Mouse (Mus musculus): Measurements from ENCODE around the gene Cpox. TPM values are rescaled to one million over a fixed set of nuclear protein-coding genes. Genes with fewer than 3 reads are reported as not detected.

The Cpox gene
- polyA plus RNA-seq, 2 experiments: 20.3 to 24.4 TPM

DNA sequence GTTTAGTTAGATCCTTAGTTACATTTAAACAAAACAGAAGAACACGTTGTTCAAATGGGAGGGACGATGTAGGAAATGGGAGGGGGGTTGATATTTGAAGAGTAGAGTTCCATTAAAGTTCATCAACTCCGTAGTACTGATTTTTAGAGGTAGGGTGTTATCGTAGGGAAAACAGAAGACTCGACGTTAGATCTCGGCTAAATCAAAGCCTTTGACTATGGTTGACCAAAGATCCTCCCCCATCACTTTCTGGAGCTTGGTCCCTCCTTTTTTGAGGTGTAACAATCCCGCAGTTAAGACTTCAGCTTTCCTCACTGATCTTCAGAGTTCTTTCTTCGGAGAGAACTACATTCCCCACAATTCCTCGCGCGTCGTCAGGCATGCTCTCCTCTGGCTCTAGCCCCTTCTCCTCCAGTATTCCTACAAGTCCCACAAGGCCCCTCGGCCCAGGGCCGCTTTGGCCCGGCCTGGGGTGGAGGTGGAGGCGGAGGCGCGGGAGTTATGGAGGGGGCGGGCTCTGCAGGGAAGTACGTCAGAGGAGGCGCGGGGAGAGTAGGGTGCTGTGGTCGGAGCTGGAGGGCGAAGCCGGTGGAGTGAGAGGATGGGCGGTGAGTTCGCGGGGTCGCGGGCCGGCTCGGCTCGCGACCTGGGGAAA lies 57.5 kb downstream of the Cpox start, which contains the start of gene Cldnd1:
Cldnd1 (plus strand) TSS at position 434 of the 655 bp plus-strand sequence.
- Histone ChIP-seq H3K9ac (ENCODE audit: low read depth, low read length, severe bottlenecking) (peak within 1 kb of the TSS; percentile 72), H3K27ac (replicated peaks; ENCODE audit: low read depth, low read length) (peak within 1 kb of the TSS; percentile 81), H3K27me3 (ENCODE audit: control insufficient read depth, insufficient read depth, low read length) (no peaks in the 10 kb centered on the region), H3K9me3 (ENCODE audit: control insufficient read depth, low read length) (no peaks in the 10 kb centered on the region), H3K4me1 (ENCODE audit: control insufficient read depth, insufficient read depth, low read length) (no peaks in the 10 kb centered on the region), H3K4me2 (replicated peaks; ENCODE audit: low read depth, low read length, severe bottlenecking) (peak within 1 kb of the TSS; percentile 54), H3K36me3 (ENCODE audit: control insufficient read depth, insufficient read depth, low read length) (peaks cover 28% of the 10 kb centered on the region), H3K4me3 (replicated peaks; ENCODE audit: low read length) (peak within 1 kb of the TSS; percentile 70)
- TF ChIP-seq POLR2A (IDR thresholded peaks at IDR 0.05; ENCODE audit: borderline replicate concordance, extremely low read depth, insufficient read depth, insufficient read length): no peak
- ATAC-seq (ENCODE audit: low FRiP score, low read depth) (peak; percentile 100), DNase-seq (ENCODE audit: low spot score) (peak; percentile 98)
- WGBS: 3% methylated on average over 25 of the region's 35 CpGs

DNA sequence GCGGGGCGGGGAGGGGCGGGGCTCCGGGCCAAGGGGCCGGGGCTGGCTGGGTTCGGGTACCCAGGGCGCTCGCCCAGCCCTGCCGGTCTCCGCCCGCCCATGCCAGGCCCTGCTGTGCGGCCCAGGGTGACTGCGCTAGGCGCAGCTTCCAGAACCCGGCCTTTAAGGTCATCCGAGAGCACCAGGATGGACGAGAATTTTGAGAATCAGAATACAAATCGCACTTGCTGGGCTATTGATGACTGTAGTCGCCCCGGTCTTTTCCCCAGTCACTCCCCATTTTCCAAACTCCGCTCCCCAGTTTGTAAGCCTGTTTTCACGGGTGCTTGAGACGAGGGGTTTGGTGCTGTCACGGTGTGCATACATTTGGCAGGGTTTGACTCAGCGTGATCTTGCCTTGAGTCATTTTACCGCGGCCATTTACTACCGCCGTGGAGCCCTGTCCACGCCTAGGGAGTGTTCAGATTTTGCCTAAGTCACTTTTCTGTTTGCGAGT lies 58.1 kb downstream of the Cpox start:
- H3K4me1 ChIP-seq (ENCODE audit: control insufficient read depth, insufficient read depth, low read length): no peaks in the 10 kb centered on the region
- H3K36me3 ChIP-seq (ENCODE audit: control insufficient read depth, insufficient read depth, low read length): peaks cover 34% of the 10 kb centered on the region
- H3K9me3 ChIP-seq (ENCODE audit: control insufficient read depth, low read length): no peaks in the 10 kb centered on the region
- under 1% methylated on average over 19 of the region's 31 CpGs for WGBS
- H3K27me3 ChIP-seq (ENCODE audit: control insufficient read depth, insufficient read depth, low read length): no peaks in the 10 kb centered on the region
- DNase-seq (ENCODE audit: low spot score) (no peak), ATAC-seq (ENCODE audit: low FRiP score, low read depth) (peak; percentile 85)
- H3K9ac ChIP-seq (ENCODE audit: low read depth, low read length, severe bottlenecking): peak overlapping the region; percentile 72
- no peak for TF ChIP-seq POLR2A (IDR thresholded peaks at IDR 0.05; ENCODE audit: borderline replicate concordance, extremely low read depth, insufficient read depth, insufficient read length)
- peak overlapping the region; percentile 54 for H3K4me2 ChIP-seq (replicated peaks; ENCODE audit: low read depth, low read length, severe bottlenecking)
- H3K27ac ChIP-seq (replicated peaks; ENCODE audit: low read depth, low read length): peak overlapping the region; percentile 81
- H3K4me3 ChIP-seq (replicated peaks; ENCODE audit: low read length): peak overlapping the region; percentile 70

DNA sequence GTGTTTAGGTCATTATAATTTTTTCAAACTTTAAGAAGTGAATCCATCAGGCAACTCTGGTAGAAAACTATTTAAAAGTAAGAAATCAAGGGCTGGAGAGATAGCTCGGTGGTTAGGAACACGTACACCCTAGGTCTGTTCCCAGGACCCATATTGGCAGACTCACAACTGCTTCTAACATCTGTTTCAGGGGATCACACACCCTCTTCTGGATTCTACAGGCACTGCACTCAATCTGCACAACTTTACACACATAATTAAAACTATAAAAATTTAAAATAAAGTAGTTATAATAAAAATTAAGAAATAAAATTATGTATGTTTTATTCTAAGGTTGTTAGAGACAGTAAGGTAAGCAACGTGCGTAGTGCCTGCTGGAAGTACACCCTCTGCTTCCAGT lies 68.1 kb downstream of the Cpox start:
- 78% methylated on average over 4 of the region's 4 CpGs for WGBS
- no peak overlapping the region for H3K4me2 ChIP-seq (replicated peaks; ENCODE audit: low read depth, low read length, severe bottlenecking)
- no peaks in the 10 kb centered on the region for H3K27me3 ChIP-seq (ENCODE audit: control insufficient read depth, insufficient read depth, low read length)
- no peak overlapping the region for H3K27ac ChIP-seq (replicated peaks; ENCODE audit: low read depth, low read length)
- TF ChIP-seq POLR2A (IDR thresholded peaks at IDR 0.05; ENCODE audit: borderline replicate concordance, extremely low read depth, insufficient read depth, insufficient read length): no peak
- no peak overlapping the region for H3K4me3 ChIP-seq (replicated peaks; ENCODE audit: low read length)
- ATAC-seq (ENCODE audit: low FRiP score, low read depth) (no peak), DNase-seq (ENCODE audit: low spot score) (no peak)
- no peaks in the 10 kb centered on the region for H3K9me3 ChIP-seq (ENCODE audit: control insufficient read depth, low read length)
- H3K4me1 ChIP-seq (ENCODE audit: control insufficient read depth, insufficient read depth, low read length): no peaks in the 10 kb centered on the region
- H3K36me3 ChIP-seq (ENCODE audit: control insufficient read depth, insufficient read depth, low read length): peaks cover 27% of the 10 kb centered on the region
- H3K9ac ChIP-seq (ENCODE audit: low read depth, low read length, severe bottlenecking): no peak overlapping the region

DNA sequence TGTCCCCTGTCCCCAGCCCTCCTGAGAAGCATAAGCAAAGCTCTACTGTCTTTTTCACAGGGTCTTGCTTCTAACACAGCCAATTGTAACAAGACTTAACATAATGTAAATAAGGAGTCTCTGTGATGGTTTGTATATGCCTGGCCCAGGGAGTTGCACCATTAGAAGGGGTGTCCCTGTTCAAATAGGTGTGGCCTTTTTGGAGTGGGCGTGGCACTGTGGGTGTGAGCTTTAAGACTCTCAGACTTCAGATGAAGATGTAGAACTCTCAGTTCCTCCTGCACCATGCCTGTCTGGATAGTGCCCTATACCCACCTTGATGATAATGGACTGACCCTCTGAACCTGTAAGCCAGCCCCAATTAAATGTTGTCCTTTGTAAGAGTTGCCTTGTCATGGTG lies 68.7 kb downstream of the Cpox start:
- Histone ChIP-seq H3K27me3 (ENCODE audit: control insufficient read depth, insufficient read depth, low read length) (no peaks in the 10 kb centered on the region), H3K9me3 (ENCODE audit: control insufficient read depth, low read length) (no peaks in the 10 kb centered on the region), H3K9ac (ENCODE audit: low read depth, low read length, severe bottlenecking) (no peak overlapping the region), H3K36me3 (ENCODE audit: control insufficient read depth, insufficient read depth, low read length) (peaks cover 21% of the 10 kb centered on the region), H3K4me1 (ENCODE audit: control insufficient read depth, insufficient read depth, low read length) (no peaks in the 10 kb centered on the region), H3K27ac (replicated peaks; ENCODE audit: low read depth, low read length) (no peak overlapping the region), H3K4me3 (replicated peaks; ENCODE audit: low read length) (no peak overlapping the region), H3K4me2 (replicated peaks; ENCODE audit: low read depth, low read length, severe bottlenecking) (no peak overlapping the region)
- no peak for TF ChIP-seq POLR2A (IDR thresholded peaks at IDR 0.05; ENCODE audit: borderline replicate concordance, extremely low read depth, insufficient read depth, insufficient read length)
- WGBS: 95% methylated on average over 1 of the region's 1 CpGs
- DNase-seq (ENCODE audit: low spot score) (no peak), ATAC-seq (ENCODE audit: low FRiP score, low read depth) (no peak)

DNA sequence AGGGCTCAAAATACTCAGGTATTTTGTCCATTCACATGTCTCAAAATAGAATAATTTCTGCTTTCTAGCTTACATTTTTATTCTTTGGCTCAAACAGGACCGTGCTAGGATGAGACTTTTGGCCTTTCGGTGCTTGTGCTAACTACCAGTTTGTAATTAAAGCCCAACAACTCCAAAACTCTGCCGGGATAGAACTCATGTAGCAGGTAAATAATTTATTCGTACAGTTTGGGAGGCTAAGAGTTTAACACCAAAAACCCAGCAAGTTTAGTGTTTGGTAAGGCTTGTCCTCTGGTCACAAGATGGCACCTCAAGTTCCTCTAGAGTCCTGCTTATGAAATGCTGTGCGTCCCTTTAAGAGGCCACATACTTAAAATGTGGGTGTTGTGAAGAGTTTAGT lies 70.7 kb downstream of the Cpox start:
- no peak overlapping the region for H3K9ac ChIP-seq (ENCODE audit: low read depth, low read length, severe bottlenecking)
- H3K4me1 ChIP-seq (ENCODE audit: control insufficient read depth, insufficient read depth, low read length): no peaks in the 10 kb centered on the region
- no peak for TF ChIP-seq POLR2A (IDR thresholded peaks at IDR 0.05; ENCODE audit: borderline replicate concordance, extremely low read depth, insufficient read depth, insufficient read length)
- H3K36me3 ChIP-seq (ENCODE audit: control insufficient read depth, insufficient read depth, low read length): 0 out of 2 replicates have a peak, but pooled peaks cover 5% of the 10 kb centered on the region
- no peaks in the 10 kb centered on the region for H3K27me3 ChIP-seq (ENCODE audit: control insufficient read depth, insufficient read depth, low read length)
- H3K9me3 ChIP-seq (ENCODE audit: control insufficient read depth, low read length): no peaks in the 10 kb centered on the region
- WGBS: 92% methylated on average over 5 of the region's 5 CpGs
- H3K4me2 ChIP-seq (replicated peaks; ENCODE audit: low read depth, low read length, severe bottlenecking): no peak overlapping the region
- no peak for ATAC-seq (ENCODE audit: low FRiP score, low read depth)
- no peak for DNase-seq (ENCODE audit: low spot score)
- H3K4me3 ChIP-seq (replicated peaks; ENCODE audit: low read length): no peak overlapping the region
- no peak overlapping the region for H3K27ac ChIP-seq (replicated peaks; ENCODE audit: low read depth, low read length)

Measured in limb, embryonic 14.5 days (tissue).